Mouse (Mus musculus) C2C12 (cell line): ENCODE data around the gene Csf2rb. TPM values are rescaled to one million over a fixed set of nuclear protein-coding genes. Genes with fewer than 3 reads are reported as not detected.

ENCODE experiments used
- H3K27me3 ChIP-seq: one replicate; pipeline ENCODE4 v1.6.1; 2011; ENCODE audit not compliant: control insufficient read depth, insufficient read depth, insufficient read length
- H3K36me3 ChIP-seq: one replicate; pipeline ENCODE4 v1.6.1; 2011; ENCODE audit not compliant: control insufficient read depth, insufficient read depth
- H3K4me3 ChIP-seq: one replicate; pipeline ENCODE4 v1.5.1; 2011; ENCODE audit warnings: mild to moderate bottlenecking, control low read depth; ENCODE audit not compliant: poor library complexity, insufficient read depth, severe bottlenecking
- H3K79me2 ChIP-seq: one replicate; pipeline ENCODE4 v1.6.1; 2011; ENCODE audit not compliant: control insufficient read depth, insufficient read depth
- H3K79me3 ChIP-seq: one replicate; pipeline ENCODE4 v1.6.1; 2011; ENCODE audit warnings: low read depth, control low read depth
- H3ac ChIP-seq: one replicate; pipeline ENCODE3; 2011; ENCODE audit warnings: low read depth; ENCODE audit not compliant: control insufficient read depth, insufficient read length
- CEBPB ChIP-seq: IDR thresholded peaks from one replicate; pipeline ENCODE4 v1.6.1; 2011; ENCODE audit warnings: low read depth, mild to moderate bottlenecking, control low read depth, moderate library complexity
- CTCF ChIP-seq: IDR thresholded peaks from one replicate; pipeline ENCODE4 v1.5.1; 2011; ENCODE audit not compliant: control insufficient read depth, insufficient read depth, insufficient read length
- FOSL1 ChIP-seq: IDR thresholded peaks from one replicate; pipeline ENCODE4 v1.8.0; 2011; ENCODE audit warnings: mild to moderate bottlenecking, low read length; ENCODE audit not compliant: poor library complexity, insufficient read depth, severe bottlenecking
- MAX ChIP-seq: IDR thresholded peaks from one replicate; pipeline ENCODE4 v1.6.1; 2011; ENCODE audit warnings: mild to moderate bottlenecking, control low read depth
- MYOD1 ChIP-seq: IDR thresholded peaks from one replicate; pipeline ENCODE4 v1.6.1; 2011; ENCODE audit warnings: low read depth; ENCODE audit not compliant: control insufficient read depth, insufficient read length
- MYOG ChIP-seq: IDR thresholded peaks from one replicate; pipeline ENCODE4 v1.6.1; 2011; ENCODE audit not compliant: control insufficient read depth, insufficient read length; ENCODE audit errors: extremely low read depth
- USF1 ChIP-seq: IDR thresholded peaks from one replicate; pipeline ENCODE4 v1.6.1; 2011; ENCODE audit warnings: low read depth, mild to moderate bottlenecking, control low read depth, moderate library complexity
- polyA plus RNA-seq: library from polyadenylated mRNA; unstranded; fragments of >200 nt; fragmentation: generic; extraction: Trizol; gene quantifications from one replicate; pipeline ENCODE4 v1.2.1, GENCODE M21; 2012; ENCODE audit warnings: missing spikeins

Csf2rb gene
- polyA plus RNA-seq, 1 experiment, result 0.23 TPM

DNA sequence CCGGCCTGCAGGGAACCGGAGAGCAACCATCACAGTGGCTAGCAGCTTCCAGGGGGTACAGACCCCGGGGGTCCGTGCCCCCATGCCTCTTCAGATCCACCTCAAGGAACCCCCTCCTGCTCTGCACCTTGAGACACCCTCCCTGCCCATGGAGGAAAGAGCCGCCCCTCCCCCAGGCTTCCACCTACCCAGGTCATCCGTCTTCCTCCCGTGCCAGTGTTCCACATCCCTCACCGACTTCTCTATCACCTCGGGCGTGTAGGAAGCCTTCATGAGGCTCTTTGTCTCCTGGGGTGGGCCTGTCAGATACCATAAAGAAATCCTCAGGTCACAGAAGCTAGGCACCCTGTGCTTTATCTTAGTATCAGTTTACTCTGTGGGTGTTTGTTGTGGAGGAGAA lies 53.0 kb downstream of the Csf2rb start:
- TF ChIP-seq CTCF (no peak), USF1 (no peak), FOSL1 (no peak), MAX (no peak), MYOD1 (no peak), CEBPB (no peak), MYOG (no peak)
- Histone ChIP-seq H3ac (no peak overlapping the region), H3K79me3 (no peaks in the 10 kb centered on the region), H3K27me3 (peaks cover 52% of the 10 kb centered on the region), H3K36me3 (no peaks in the 10 kb centered on the region), H3K4me3 (no peak overlapping the region), H3K79me2 (no peaks in the 10 kb centered on the region)

DNA sequence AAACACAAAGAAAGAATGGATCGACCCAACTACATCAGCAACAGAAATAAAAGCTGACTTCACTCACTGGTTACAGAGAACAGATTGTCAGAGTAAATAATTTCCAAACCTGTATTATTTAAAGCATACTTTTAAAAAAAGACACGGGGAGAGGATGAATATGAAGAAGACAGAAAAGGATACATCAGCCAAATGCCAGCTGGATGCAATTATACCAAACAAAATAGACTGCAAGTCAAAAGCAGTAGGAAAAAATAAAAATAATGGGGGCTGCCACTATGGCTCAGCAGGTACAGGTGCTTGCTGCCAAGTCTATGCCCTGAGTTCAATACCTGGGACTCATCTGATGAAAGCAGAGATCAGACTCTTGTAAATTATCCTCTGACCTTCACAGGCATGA lies 54.7 kb downstream of the Csf2rb start:
- no peaks in the 10 kb centered on the region for H3K36me3 ChIP-seq
- H3ac ChIP-seq, result no peak overlapping the region
- H3K79me3 ChIP-seq, result no peaks in the 10 kb centered on the region
- H3K4me3 ChIP-seq, result no peak overlapping the region
- no peak for TF ChIP-seq CEBPB
- TF ChIP-seq CTCF, result no peak
- TF ChIP-seq MYOG, result no peak
- TF ChIP-seq MAX, result no peak
- no peak for TF ChIP-seq MYOD1
- TF ChIP-seq USF1, result no peak
- no peak for TF ChIP-seq FOSL1
- peaks cover 48% of the 10 kb centered on the region for H3K27me3 ChIP-seq
- no peaks in the 10 kb centered on the region for H3K79me2 ChIP-seq

DNA sequence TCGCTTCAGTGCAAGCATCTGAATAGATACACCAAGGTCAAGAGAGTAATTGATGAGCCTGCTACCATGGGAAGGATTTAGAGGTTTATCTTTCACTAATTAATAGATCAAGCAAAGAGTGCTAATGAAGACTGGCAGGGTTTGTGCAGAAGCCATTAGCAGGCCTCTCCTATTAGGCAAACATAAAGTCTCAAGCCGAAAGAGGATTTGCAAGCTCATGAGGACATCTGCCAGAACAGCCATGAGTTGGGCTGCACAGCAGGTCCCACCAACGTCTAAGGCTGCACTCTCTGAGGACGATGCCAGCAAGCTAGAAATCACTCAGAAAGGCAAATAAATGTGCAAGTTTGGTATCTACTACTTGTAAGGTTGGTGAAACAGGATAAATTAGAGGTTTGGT lies 55.2 kb downstream of the Csf2rb start:
- Histone ChIP-seq H3ac (no peak overlapping the region), H3K79me3 (no peaks in the 10 kb centered on the region), H3K36me3 (no peaks in the 10 kb centered on the region), H3K27me3 (peaks cover 44% of the 10 kb centered on the region), H3K79me2 (no peaks in the 10 kb centered on the region), H3K4me3 (no peak overlapping the region)
- TF ChIP-seq CEBPB (no peak), MYOD1 (no peak), MYOG (no peak), CTCF (no peak), USF1 (no peak), MAX (no peak), FOSL1 (no peak)

DNA sequence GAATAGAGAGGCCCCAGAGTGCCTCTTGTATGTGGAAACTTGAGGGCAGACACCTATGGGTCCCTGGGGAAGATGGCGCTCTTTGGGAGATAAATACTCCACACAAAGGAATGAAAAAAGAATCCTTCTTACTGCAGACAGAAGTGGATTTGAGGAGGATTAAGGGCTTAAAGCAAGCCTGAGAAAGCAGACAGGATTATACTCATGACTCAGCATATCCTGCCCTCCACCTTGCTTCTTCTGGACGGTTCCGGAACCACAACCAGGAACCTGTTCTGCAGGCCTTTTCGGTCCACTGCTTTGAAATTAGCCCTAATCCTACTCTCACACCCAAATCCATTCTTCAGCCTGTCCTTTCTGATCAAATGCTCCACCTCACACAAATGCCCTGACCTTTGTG lies 56.6 kb downstream of the Csf2rb start:
- Histone ChIP-seq H3K4me3 (no peak overlapping the region), H3ac (no peak overlapping the region), H3K27me3 (peaks cover 39% of the 10 kb centered on the region), H3K79me3 (no peaks in the 10 kb centered on the region), H3K36me3 (no peaks in the 10 kb centered on the region), H3K79me2 (no peaks in the 10 kb centered on the region)
- TF ChIP-seq MAX, result no peak
- TF ChIP-seq USF1, result no peak
- no peak for TF ChIP-seq FOSL1
- TF ChIP-seq MYOG, result no peak
- no peak for TF ChIP-seq CTCF
- no peak for TF ChIP-seq MYOD1
- TF ChIP-seq CEBPB, result no peak

DNA sequence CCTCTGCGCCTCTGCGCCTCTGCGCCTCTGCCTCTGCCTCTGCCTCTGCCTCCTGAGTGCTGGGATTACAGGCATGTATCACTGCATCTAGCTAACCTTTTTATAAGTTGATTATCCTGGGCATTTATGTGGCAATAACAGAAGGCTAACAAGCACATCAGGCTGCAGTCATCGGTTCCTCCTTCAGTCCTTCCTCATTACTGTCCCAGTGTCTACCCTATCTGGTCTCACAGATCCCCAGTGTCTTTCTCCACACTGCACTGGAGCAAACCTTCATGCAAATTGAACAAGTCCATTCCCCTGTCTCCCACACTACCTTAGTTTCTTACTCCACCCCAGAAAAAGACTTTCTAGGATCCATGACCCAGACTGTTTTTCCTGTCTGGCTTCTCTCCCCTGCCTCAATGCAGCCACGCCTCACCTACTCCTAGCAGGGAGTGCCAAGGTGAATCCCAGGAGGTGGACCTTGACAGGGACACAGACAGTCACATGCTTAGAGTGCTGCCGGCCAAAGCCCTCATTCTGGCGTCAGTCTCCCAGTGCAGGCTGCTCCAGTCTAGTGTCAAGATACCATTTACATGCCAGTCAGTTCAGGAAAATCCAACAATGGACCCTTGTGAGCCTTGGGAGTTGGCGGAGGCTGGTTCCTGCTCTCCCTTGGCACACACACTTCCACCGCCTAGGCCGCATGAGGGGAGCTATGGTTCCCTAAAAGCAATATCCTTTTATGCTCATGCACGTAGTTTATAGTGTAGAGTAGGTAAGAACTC lies 58.1 kb downstream of the Csf2rb start:
- TF ChIP-seq USF1, result no peak
- TF ChIP-seq CTCF, result no peak
- no peak for TF ChIP-seq MYOD1
- TF ChIP-seq MAX, result no peak
- TF ChIP-seq MYOG, result no peak
- TF ChIP-seq CEBPB, result no peak
- TF ChIP-seq FOSL1, result no peak
- Histone ChIP-seq H3ac (no peak overlapping the region), H3K79me3 (no peaks in the 10 kb centered on the region), H3K36me3 (no peaks in the 10 kb centered on the region), H3K27me3 (peaks cover 27% of the 10 kb centered on the region), H3K4me3 (no peak overlapping the region), H3K79me2 (no peaks in the 10 kb centered on the region)
